Mouse (Mus musculus): ENCODE results near the gene Defb21. TPM values are rescaled to one million over a fixed set of nuclear protein-coding genes. Genes with fewer than 3 reads are reported as not detected.

Defb21 gene
- polyA plus RNA-seq, 1 experiment, result not detected

- no peak for TF ChIP-seq POLR2A (IDR thresholded peaks at IDR 0.05; ENCODE audit: borderline replicate concordance, extremely low read depth, insufficient read depth, insufficient read length, poor library complexity, severe bottlenecking)
- no peak for TF ChIP-seq CTCF (IDR thresholded peaks at IDR 0.05; ENCODE audit: borderline replicate concordance, extremely low read depth, insufficient read depth, insufficient read length)
- no peak for DNase-seq (ENCODE audit: low read depth)
Observed at GRCm38 (mm10) chr2:152570313-152570712, 2.2 kb upstream of the Defb21 start.

GRCm38 (mm10) chr2:152573484-152573883, 940 bp downstream of the Defb21 start:
- TF ChIP-seq CTCF (IDR thresholded peaks at IDR 0.05; ENCODE audit: borderline replicate concordance, extremely low read depth, insufficient read depth, insufficient read length) (no peak), POLR2A (IDR thresholded peaks at IDR 0.05; ENCODE audit: borderline replicate concordance, extremely low read depth, insufficient read depth, insufficient read length, poor library complexity, severe bottlenecking) (no peak)
- DNase-seq (ENCODE audit: low read depth), result no peak

- DNase-seq (ENCODE audit: low read depth), result no peak
- TF ChIP-seq CTCF (IDR thresholded peaks at IDR 0.05; ENCODE audit: borderline replicate concordance, extremely low read depth, insufficient read depth, insufficient read length), result no peak
- TF ChIP-seq POLR2A (IDR thresholded peaks at IDR 0.05; ENCODE audit: borderline replicate concordance, extremely low read depth, insufficient read depth, insufficient read length, poor library complexity, severe bottlenecking), result no peak
Observed at GRCm38 (mm10) chr2:152580107-152580506, 7.6 kb downstream of the Defb21 start, which contains the start of gene Defb19. TSS of gene Defb19 (minus strand) at chr2:152580312.

- DNase-seq (ENCODE audit: low read depth), result no peak
- TF ChIP-seq CTCF (IDR thresholded peaks at IDR 0.05; ENCODE audit: borderline replicate concordance, extremely low read depth, insufficient read depth, insufficient read length) (no peak), POLR2A (IDR thresholded peaks at IDR 0.05; ENCODE audit: borderline replicate concordance, extremely low read depth, insufficient read depth, insufficient read length, poor library complexity, severe bottlenecking) (no peak)
Observed at GRCm38 (mm10) chr2:152580612-152581011, 8.1 kb downstream of the Defb21 start.

DNA sequence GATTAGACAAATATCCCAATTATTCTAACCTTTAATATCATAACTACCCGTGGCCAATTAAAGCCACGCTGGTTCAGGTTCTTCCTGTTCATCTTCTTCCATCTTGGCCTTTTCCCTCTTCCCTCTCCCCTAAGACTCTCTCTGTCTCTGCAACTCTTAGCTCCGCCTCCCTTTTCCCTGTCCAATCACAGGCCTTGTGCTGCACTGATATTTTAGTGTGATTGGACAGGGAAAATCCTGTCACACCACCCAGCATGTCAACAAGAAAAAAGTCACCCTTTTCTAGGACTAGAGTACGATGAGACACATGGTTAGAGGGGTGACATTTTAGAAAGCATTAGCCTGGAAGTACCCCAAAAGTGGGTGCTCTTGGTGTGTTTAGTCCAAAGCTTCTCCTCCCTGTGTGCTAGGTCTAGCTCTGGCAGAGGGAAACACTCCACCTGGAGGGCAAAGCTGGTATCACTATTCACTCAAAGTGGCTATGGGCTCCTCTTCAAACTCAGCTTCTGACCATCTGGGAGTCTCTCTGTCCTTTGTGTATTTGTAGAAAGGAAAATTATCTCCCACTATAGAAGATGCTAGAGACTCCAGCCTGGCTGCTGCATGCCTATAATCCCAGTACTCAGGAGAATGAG, 14.5 kb downstream of the Defb21 start:
- TF ChIP-seq POLR2A (IDR thresholded peaks at IDR 0.05; ENCODE audit: borderline replicate concordance, extremely low read depth, insufficient read depth, insufficient read length, poor library complexity, severe bottlenecking) (no peak), CTCF (IDR thresholded peaks at IDR 0.05; ENCODE audit: borderline replicate concordance, extremely low read depth, insufficient read depth, insufficient read length) (peak; percentile 27; the same call in 1 of the 2 replicates)
- DNase-seq (ENCODE audit: low read depth), result peak; percentile 4

DNA sequence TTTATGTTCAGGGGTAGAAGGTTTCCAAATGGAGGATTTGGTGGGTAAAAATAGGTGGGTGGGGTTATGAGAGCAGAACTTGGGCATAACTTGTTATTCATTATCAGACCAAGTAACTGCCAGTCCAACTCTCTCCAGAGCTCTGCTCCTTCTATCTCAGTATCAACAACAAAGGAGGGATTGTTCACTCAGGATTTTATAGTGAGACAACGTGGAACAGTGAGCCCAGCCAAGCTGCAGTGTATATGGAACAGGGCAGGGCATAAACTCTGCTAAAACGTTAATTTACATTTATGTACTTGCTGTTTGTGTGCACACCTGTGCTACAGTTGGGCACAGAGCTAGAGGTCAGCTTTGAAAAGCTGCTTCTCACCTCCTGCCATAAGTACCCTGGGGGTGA, 15.9 kb downstream of the Defb21 start:
- no peak for DNase-seq (ENCODE audit: low read depth)
- TF ChIP-seq POLR2A (IDR thresholded peaks at IDR 0.05; ENCODE audit: borderline replicate concordance, extremely low read depth, insufficient read depth, insufficient read length, poor library complexity, severe bottlenecking) (no peak), CTCF (IDR thresholded peaks at IDR 0.05; ENCODE audit: borderline replicate concordance, extremely low read depth, insufficient read depth, insufficient read length) (no peak)

DNA sequence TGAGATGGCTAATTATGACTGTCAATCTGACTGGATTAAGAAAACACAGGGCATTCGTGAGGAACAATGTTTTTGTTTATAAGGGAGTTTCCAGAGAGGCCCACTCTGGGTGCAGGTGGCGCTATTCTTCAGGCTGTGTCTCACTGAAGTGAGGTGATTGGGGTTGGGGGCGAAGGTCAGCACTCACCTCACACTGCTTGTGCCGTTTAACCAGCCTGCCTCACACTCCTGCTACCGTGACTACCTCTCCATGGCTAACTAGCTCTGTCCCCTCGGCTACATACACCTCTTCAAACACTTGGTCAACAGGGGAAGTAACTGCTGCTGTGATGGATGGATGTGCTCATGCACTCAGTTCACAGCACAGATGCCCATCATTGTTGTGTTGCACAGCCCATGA, 16.5 kb downstream of the Defb21 start:
- DNase-seq (ENCODE audit: low read depth), result no peak
- TF ChIP-seq CTCF (IDR thresholded peaks at IDR 0.05; ENCODE audit: borderline replicate concordance, extremely low read depth, insufficient read depth, insufficient read length) (no peak), POLR2A (IDR thresholded peaks at IDR 0.05; ENCODE audit: borderline replicate concordance, extremely low read depth, insufficient read depth, insufficient read length, poor library complexity, severe bottlenecking) (no peak)

- DNase-seq (ENCODE audit: low read depth), result no peak
Observed at GRCm38 (mm10) chr2:152599299-152599698, 26.8 kb downstream of the Defb21 start, which contains the start of gene Defb45. TSS of gene Defb45 (minus strand) at chr2:152599399.

GRCm38 (mm10) chr2:152600076-152600475, 27.5 kb downstream of the Defb21 start:
- TF ChIP-seq POLR2A (IDR thresholded peaks at IDR 0.05; ENCODE audit: borderline replicate concordance, extremely low read depth, insufficient read depth, insufficient read length, poor library complexity, severe bottlenecking) (no peak), CTCF (IDR thresholded peaks at IDR 0.05; ENCODE audit: borderline replicate concordance, extremely low read depth, insufficient read depth, insufficient read length) (no peak)
- no peak for DNase-seq (ENCODE audit: low read depth)

More at GRCm38 (mm10) chr2:152599299-152599698, 26.8 kb downstream of the Defb21 start, which contains the start of gene Defb45:
- TF ChIP-seq CTCF (IDR thresholded peaks at IDR 0.05; ENCODE audit: borderline replicate concordance, extremely low read depth, insufficient read depth, insufficient read length), result no peak
- TF ChIP-seq POLR2A (IDR thresholded peaks at IDR 0.05; ENCODE audit: borderline replicate concordance, extremely low read depth, insufficient read depth, insufficient read length, poor library complexity, severe bottlenecking), result no peak

GRCm38 (mm10) chr2:152601275-152601960, 28.9 kb downstream of the Defb21 start:
- DNase-seq (ENCODE audit: low read depth), result no peak
- TF ChIP-seq POLR2A (IDR thresholded peaks at IDR 0.05; ENCODE audit: borderline replicate concordance, extremely low read depth, insufficient read depth, insufficient read length, poor library complexity, severe bottlenecking) (no peak), CTCF (IDR thresholded peaks at IDR 0.05; ENCODE audit: borderline replicate concordance, extremely low read depth, insufficient read depth, insufficient read length) (peak; percentile 42; the same call in 1 of the 2 replicates)

- TF ChIP-seq CTCF (IDR thresholded peaks at IDR 0.05; ENCODE audit: borderline replicate concordance, extremely low read depth, insufficient read depth, insufficient read length) (peak; percentile 42; the same call in 1 of the 2 replicates), POLR2A (IDR thresholded peaks at IDR 0.05; ENCODE audit: borderline replicate concordance, extremely low read depth, insufficient read depth, insufficient read length, poor library complexity, severe bottlenecking) (no peak)
- DNase-seq (ENCODE audit: low read depth), result no peak
Observed at GRCm38 (mm10) chr2:152604057-152604456, 31.5 kb downstream of the Defb21 start, which contains the start of gene Defb36. TSS of gene Defb36 (plus strand) at chr2:152604327.

All from brain, embryonic 14.5 days (tissue).